Mouse (Mus musculus) bone marrow, adult 2 months (tissue): ENCODE data around the gene Esrrg.

Source experiments
- CTCF ChIP-seq: fragments of 200-500 bp; IDR thresholded peaks from 2 replicates; pipeline ENCODE4 v1.5.1; 2011; ENCODE audit warnings: low read length, control low read depth; ENCODE audit not compliant: control insufficient read depth, insufficient read depth
- POLR2A ChIP-seq: fragments of 200-500 bp; IDR thresholded peaks from 2 replicates; pipeline ENCODE4 v1.6.1; 2011; ENCODE audit warnings: low read depth, mild to moderate bottlenecking, control low read depth, low read length, borderline replicate concordance; ENCODE audit not compliant: control insufficient read depth

- TF ChIP-seq CTCF (no peak), POLR2A (no peak)
Measured at GRCm38 (mm10) chr1:188159108-188159507, 550.5 kb downstream of the Esrrg start.
